Mouse (Mus musculus) retina, adult 2 months (tissue): ENCODE measurements around the gene Krtap9-1.
"Not testable (repeated sequence)": the region's sequence is repeated elsewhere in the genome, so short reads cannot be mapped to it uniquely, and the experiment has no call there.

Experiments used
- DNase-seq: peaks from one replicate; pipeline ENCODE4 v3.0.0-alpha.2; 2012; ENCODE audit warnings: low read depth, low spot score

Gene Krtap9-1

GRCm38 (mm10) chr11:99873089-99873488 is at the start of gene Krtap9-1:
TSS of gene Krtap9-1 (plus strand) at chr11:99873389.
- DNase-seq: not testable (repeated sequence)

DNA sequence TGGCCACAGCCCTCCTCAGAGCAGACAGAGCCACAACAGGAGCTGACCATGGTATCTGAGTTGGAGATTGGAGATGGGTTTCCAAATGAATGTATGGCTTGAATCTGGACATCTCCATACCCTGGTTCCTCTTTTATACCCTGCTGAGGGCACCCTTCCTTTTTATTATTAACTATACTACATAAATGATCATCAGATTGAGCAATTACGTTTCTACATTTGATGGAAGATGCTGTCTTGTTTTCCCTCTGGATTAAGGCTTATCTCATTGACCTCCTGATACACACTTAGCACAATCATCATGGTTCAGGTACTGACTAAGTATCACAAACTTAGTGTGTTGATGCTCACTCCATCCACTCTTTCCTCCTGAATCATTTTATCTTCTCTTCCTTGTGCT is 35.2 kb upstream of the Krtap9-1 start, which contains the start of gene 2300003K06Rik:
2300003K06Rik (minus strand) TSS at position 101 of the 400 bp plus-strand sequence.
- no peak for DNase-seq

GRCm38 (mm10) chr11:99842185-99842584 is 31.0 kb upstream of the Krtap9-1 start:
- no peak for DNase-seq

- no peak for DNase-seq
Measured at GRCm38 (mm10) chr11:99846746-99847145, 26.4 kb upstream of the Krtap9-1 start.

DNA sequence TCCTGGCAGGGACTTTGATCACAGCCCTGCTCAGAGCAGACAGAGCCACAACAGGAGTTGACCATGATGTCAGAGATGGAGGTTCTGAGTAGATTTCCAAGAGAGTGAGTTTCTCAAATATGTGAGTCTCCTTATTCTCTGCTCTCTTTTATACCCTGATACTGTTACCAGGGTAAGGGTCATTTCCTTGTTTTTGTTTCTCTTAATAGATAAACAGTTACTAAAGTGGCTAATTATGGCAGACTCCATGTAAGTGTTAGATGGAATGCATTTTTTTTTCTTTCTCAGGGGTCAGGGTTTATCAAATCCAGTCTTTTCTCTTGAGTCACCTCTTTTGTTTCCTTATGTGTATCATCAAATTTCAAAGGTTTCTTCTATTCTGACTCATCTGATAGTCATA is 21.7 kb upstream of the Krtap9-1 start, which contains the start of gene Krtap4-16:
Krtap4-16 (minus strand) TSS at position 101 of the 400 bp plus-strand sequence.
- DNase-seq: no peak

GRCm38 (mm10) chr11:99854121-99854520 is 19.1 kb upstream of the Krtap9-1 start:
- no peak for DNase-seq

GRCm38 (mm10) chr11:99857617-99858016 is 15.6 kb upstream of the Krtap9-1 start, which contains the start of gene Gm11568:
TSS of gene Gm11568 (plus strand) at chr11:99857917.
- no peak for DNase-seq

DNA sequence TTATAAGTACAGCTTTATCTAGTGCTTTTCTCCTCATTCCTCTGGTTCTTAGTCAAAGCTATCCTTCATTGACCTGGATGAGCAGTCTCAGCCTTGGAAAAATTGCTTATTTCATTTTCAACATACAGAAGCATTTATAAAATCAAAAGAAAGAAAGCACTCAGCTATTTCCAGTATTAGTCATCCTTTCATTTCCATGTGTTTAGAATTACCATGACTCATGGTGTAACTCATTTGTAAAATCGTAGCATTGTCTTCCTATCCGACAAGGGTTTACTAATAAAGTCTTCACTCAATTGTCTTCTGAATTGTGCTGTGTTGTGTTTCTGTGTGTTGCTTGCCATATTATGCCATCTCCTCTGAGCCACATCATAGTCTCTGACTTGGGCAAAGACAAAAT is 14.4 kb upstream of the Krtap9-1 start:
- no peak for DNase-seq

GRCm38 (mm10) chr11:99864176-99864575 is 9.0 kb upstream of the Krtap9-1 start, which contains the start of gene Gm11559:
TSS of gene Gm11559 (plus strand) at chr11:99864476.
- DNase-seq: not testable (repeated sequence)

DNA sequence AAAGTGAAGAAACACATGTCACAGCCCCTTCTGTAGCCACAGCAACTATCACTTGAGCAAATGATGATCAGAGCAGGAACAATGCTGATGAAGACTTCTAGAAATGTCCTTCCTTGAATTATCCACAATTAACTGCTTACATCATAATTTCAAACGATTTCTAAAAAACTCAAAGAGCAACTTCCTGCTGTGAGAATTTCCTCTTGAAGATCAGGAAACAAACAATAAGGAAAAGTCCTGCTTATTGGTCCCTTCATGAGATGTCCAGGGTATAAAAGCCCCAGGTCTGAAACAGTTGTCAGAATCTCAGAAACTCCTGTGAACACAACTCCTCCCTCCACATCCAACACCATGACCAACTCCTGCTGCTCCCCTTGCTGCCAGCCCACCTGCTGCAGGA is 5.7 kb downstream of the Krtap9-1 start, which contains the start of gene Gm11567:
Gm11567 (plus strand) TSS at position 301 of the 400 bp plus-strand sequence.
- not testable (repeated sequence) for DNase-seq

GRCm38 (mm10) chr11:99907620-99908019 is 34.4 kb downstream of the Krtap9-1 start, which contains the start of gene Krtap31-1:
TSS of gene Krtap31-1 (plus strand) at chr11:99907920.
- DNase-seq: no peak

GRCm38 (mm10) chr11:99914451-99914850 is 41.3 kb downstream of the Krtap9-1 start, which contains the start of gene Gm11565:
TSS of gene Gm11565 (plus strand) at chr11:99914751.
- DNase-seq: no peak
